Mouse (Mus musculus) cerebellum, adult 2 months (tissue): ENCODE measurements around the gene Prr3. TPM values are rescaled to one million over a fixed set of nuclear protein-coding genes. Genes with fewer than 3 reads are reported as not detected.
"Not testable (repeated sequence)": the region's sequence is repeated elsewhere in the genome, so short reads cannot be mapped to it uniquely, and the experiment has no call there.

ENCODE experiments used
- DNase-seq, 2 experiments: peaks; one replicate each; pipeline ENCODE4 v3.0.0; 2021
- H3K27ac ChIP-seq: fragments of 200-500 bp; 2 replicates; pipeline ENCODE4 v1.5.1; 2012; ENCODE audit warnings: low read length, control low read depth, inconsistent platforms; ENCODE audit not compliant: insufficient read depth
- H3K27me3 ChIP-seq: fragments of 200-500 bp; 2 replicates; pipeline ENCODE4 v1.6.1; 2012; ENCODE audit warnings: inconsistent platforms, mild to moderate bottlenecking, low read length, moderate library complexity; ENCODE audit not compliant: control insufficient read depth, insufficient read depth
- H3K4me1 ChIP-seq: fragments of 200-500 bp; 2 replicates; pipeline ENCODE4 v1.6.1; 2011; ENCODE audit warnings: low read length; ENCODE audit not compliant: control insufficient read depth, insufficient read depth
- H3K4me3 ChIP-seq: fragments of 200-500 bp; replicated peaks from 2 replicates; pipeline ENCODE3; 2011; ENCODE audit warnings: mild to moderate bottlenecking, low read depth, low read length, control low read depth; ENCODE audit not compliant: insufficient read depth
- CTCF ChIP-seq: fragments of 200-500 bp; IDR thresholded peaks from 2 replicates; pipeline ENCODE4 v1.5.1; 2011; ENCODE audit warnings: low read depth, mild to moderate bottlenecking, control low read depth, low read length, moderate library complexity, borderline replicate concordance; ENCODE audit not compliant: insufficient read depth
- POLR2A ChIP-seq: fragments of 200-500 bp; IDR thresholded peaks from 2 replicates; pipeline ENCODE4 v1.6.1; 2011; ENCODE audit warnings: low read length, control low read depth, borderline replicate concordance; ENCODE audit not compliant: insufficient read depth
- WGBS: fragments of 180-500 bp; shearing (Covaris S2); methylation state at CpG from one replicate; pipeline ENCODE4 v1.1.7; 2018; 5-methylcytosine and 5-hydroxymethylcytosine counted together
- polyA plus RNA-seq: library from polyadenylated mRNA; depleted of rRNA; stranded (reverse); fragments of >200 nt; gene quantifications from 2 replicates; pipeline ENCODE4 v1.2.3, GENCODE M21; 2012

Prr3 gene
- polyA plus RNA-seq, 1 experiment, result 42.6 TPM

DNA sequence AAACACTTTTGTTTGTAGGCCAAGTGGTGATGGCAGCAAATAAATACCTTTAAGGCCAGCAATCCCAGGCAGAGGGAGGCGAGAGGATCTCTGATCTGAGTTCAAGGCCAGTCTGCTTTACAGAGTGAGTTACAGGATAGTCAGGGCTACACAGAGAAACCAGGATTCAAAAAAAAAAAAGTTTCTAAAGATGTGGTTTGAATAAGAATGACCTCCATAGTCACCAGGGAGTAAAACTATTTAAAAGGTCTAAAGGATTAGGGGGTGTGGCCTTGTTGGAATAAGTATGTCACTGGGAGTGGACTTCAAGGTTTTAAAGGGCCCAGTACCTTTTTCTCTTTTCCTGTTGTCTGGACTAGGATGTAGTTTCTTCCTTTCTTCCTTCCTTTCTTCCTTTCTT is 40.1 kb downstream of the Prr3 start:
- no peak overlapping the region for H3K27ac ChIP-seq
- WGBS, result 55% methylated on average over 1 of the region's 1 CpGs
- no peak for DNase-seq
- no peak overlapping the region for H3K4me3 ChIP-seq
- H3K27me3 ChIP-seq, result no peaks in the 10 kb centered on the region
- TF ChIP-seq CTCF (no peak), POLR2A (no peak)
- no peaks in the 10 kb centered on the region for H3K4me1 ChIP-seq

- TF ChIP-seq POLR2A (no peak), CTCF (no peak)
- Histone ChIP-seq H3K4me1 (no peaks in the 10 kb centered on the region), H3K27me3 (no peaks in the 10 kb centered on the region), H3K4me3 (no peak overlapping the region), H3K27ac (no peak overlapping the region)
- no peak for DNase-seq
- WGBS, result 38% methylated on average over 2 of the region's 2 CpGs
Measured at GRCm38 (mm10) chr17:35939108-35939507, 40.9 kb downstream of the Prr3 start.

- H3K27me3 ChIP-seq, result no peaks in the 10 kb centered on the region
Measured at GRCm38 (mm10) chr17:35937700-35938348, 42.2 kb downstream of the Prr3 start.

DNA sequence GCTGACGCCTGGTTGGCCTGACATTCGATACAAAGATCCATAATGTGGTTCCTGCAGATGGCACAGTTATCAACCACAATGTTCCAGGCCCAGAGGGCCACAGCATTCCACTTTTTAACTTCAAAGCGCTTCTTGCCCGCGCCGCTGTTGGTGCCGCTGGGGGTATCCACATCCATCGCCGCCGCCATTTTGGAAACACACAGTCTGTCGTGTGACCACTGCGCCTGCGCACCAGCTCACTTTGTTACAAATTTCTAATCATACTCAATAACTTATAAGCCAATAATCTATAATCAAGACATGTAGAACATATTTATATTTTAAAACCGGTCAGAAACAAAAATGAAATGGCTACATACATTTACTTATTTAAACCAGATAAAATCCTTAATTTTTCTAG is 44.3 kb downstream of the Prr3 start:
- not testable (repeated sequence) for H3K4me1 ChIP-seq, H3K27ac ChIP-seq, H3K27me3 ChIP-seq, DNase-seq, H3K4me3 ChIP-seq
- 90% methylated on average over 14 of the region's 14 CpGs for WGBS

More at GRCm38 (mm10) chr17:35937700-35938348, 42.2 kb downstream of the Prr3 start:
- no peak for TF ChIP-seq POLR2A
- TF ChIP-seq CTCF, result peak; percentile 85
- Histone ChIP-seq H3K4me1 (no peaks in the 10 kb centered on the region), H3K4me3 (no peak overlapping the region), H3K27ac (no peak overlapping the region)
- DNase-seq, result peak; percentile 47 to 54
- 31% methylated on average over 2 of the region's 2 CpGs for WGBS

DNA sequence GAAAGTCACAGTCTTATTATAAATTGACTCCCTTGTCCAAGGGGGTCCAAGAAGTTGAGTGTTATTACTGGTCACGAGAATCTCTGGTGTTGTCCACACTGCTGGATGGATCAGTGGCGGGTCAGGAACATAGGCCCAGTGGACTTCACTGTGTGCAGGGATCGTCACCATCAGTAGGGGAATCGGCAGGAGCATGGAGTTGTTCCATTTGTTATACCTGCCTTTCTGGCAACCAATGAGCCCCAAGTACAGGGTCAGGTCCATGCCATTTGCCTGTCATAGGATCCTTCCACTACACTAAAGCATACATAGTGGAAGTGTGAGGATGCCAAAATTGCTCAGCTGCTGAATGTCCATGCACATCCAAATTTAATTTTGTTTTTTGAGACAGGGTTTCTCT is 47.4 kb downstream of the Prr3 start:
- TF ChIP-seq CTCF, result no peak
- WGBS, result 74% methylated on average over 4 of the region's 4 CpGs
- DNase-seq, result no peak
- no peaks in the 10 kb centered on the region for H3K4me1 ChIP-seq
- H3K27me3 ChIP-seq, result no peaks in the 10 kb centered on the region
- H3K27ac ChIP-seq, result no peak overlapping the region
- H3K4me3 ChIP-seq, result no peak overlapping the region

GRCm38 (mm10) chr17:35930627-35931026 is 49.4 kb downstream of the Prr3 start:
- WGBS, result 95% methylated on average over 12 of the region's 12 CpGs
- Histone ChIP-seq H3K27me3 (no peaks in the 10 kb centered on the region), H3K4me3 (no peak overlapping the region), H3K27ac (no peak overlapping the region), H3K4me1 (no peaks in the 10 kb centered on the region)
- TF ChIP-seq CTCF (no peak), POLR2A (no peak)
- DNase-seq, result peak in 1 of 2 experiments; percentile 8

DNA sequence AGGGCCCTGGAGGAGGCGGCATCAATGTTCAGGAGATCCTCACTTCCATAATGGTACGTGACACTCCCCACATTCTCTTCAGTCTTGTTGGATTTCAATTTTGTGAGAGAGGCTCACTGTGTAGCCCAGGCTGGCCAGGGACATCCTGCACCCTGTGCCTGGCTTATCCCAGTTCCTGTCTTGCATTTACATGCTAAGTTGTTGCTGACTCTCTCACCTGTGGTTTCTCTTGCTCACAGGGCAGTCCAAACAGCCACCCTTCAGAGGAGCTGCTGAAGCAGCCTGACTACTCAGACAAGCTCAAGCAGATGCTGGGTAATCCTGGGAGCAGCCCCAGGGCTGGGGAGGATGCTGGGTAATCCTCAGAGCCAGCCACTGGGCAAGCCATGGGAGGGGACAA is 50.5 kb downstream of the Prr3 start:
- WGBS, result 95% methylated on average over 2 of the region's 2 CpGs
- H3K4me1 ChIP-seq, result no peaks in the 10 kb centered on the region
- H3K27ac ChIP-seq, result no peak overlapping the region
- no peak overlapping the region for H3K4me3 ChIP-seq
- TF ChIP-seq POLR2A (no peak), CTCF (no peak)
- peak in 1 of 2 experiments; percentile 4 for DNase-seq
- no peaks in the 10 kb centered on the region for H3K27me3 ChIP-seq

GRCm38 (mm10) chr17:35927471-35927870 is 52.6 kb downstream of the Prr3 start:
- H3K4me1 ChIP-seq, result peaks cover 4% of the 10 kb centered on the region; the same call in 1 of the 2 replicates
- H3K4me3 ChIP-seq, result no peak overlapping the region
- no peak overlapping the region for H3K27ac ChIP-seq
- H3K27me3 ChIP-seq, result no peaks in the 10 kb centered on the region
- DNase-seq, result no peak
- TF ChIP-seq POLR2A (no peak), CTCF (no peak)
- WGBS, result 28% methylated on average over 1 of the region's 1 CpGs
